Mouse (Mus musculus) lung, postnatal 0 days (tissue): Measurements from ENCODE around the gene Dppa4.

Experiments
- CTCF ChIP-seq: IDR thresholded peaks from 2 replicates; pipeline ENCODE4 v1.5.1; 2016; ENCODE audit warnings: antibody characterized with exemption, mild to moderate bottlenecking
- EP300 ChIP-seq: IDR thresholded peaks from 2 replicates; pipeline ENCODE4 v1.6.1; 2016; ENCODE audit warnings: antibody characterized with exemption, mild to moderate bottlenecking, control low read depth

DNA sequence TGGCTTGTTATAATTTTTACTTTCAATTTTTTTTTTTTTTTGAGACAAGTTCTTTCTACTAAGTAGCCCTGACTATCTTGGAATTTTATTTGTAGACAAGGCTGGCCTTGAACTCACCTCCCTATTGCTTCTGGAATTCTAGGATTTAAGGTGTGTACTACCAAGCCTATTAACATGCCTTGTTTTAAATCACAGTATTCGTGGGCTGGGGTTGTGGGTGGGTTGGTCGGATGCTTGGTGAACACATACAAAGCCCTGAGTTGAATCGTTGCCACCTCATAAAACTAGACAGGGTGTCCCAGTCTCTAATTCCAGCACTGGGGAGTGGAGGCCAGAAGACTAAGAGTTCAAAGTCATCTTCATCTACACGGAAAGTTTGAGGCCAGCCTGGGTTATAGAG, 51.8 kb downstream of the Dppa4 start:
- TF ChIP-seq CTCF (no peak), EP300 (no peak)
